In the genomic region with DNA sequence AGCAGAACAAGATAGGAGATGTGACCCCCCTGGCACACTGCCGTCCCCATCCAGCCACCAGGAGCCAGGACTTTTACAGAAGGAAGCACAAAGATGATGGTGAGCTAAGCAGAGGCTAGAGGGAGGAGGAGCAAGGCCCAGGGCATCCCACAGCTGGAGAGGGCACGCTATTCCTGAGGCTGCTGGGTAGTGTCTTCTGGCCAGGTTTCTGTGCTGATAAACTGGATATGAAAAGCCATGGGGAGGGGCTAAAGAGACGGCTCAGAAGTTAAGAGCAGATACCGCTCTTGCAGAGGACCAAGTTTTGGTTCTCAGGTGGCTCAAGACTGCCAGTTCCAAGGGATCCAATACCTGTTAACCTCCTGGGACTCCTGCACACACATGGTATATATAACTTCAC, we compare ENCODE assay signal across 14 mouse cellular contexts.
DNase-seq lines count a peak whose midpoint lies in the region; ATAC-seq and TF ChIP-seq lines count a peak whose summit lies in the region.
"Had no signal": no experiment of that assay in that cellular context is flagged by ENCODE, and none has a peak within 500 bp of the region (broad histone marks: within the 10 kb centered on the region; RNA-seq: fewer than 3 reads in every experiment).

No protein-coding gene starts in this region.

- H3K36me3 ChIP-seq in heart, embryonic 15.5 days: no peaks in the 10 kb centered on the region
- no peaks in the 10 kb centered on the region for H3K36me3 ChIP-seq in heart, embryonic 12.5 days
- H3K36me3 ChIP-seq in midbrain, embryonic 13.5 days: no peaks in the 10 kb centered on the region
- H3K36me3 ChIP-seq in midbrain, embryonic 11.5 days (ENCODE audit: control insufficient read depth, insufficient read depth, low read length): no peaks in the 10 kb centered on the region
- H3K36me3 ChIP-seq in embryonic facial prominence, embryonic 14.5 days (ENCODE audit: control insufficient read depth, insufficient read depth, low read length): no peaks in the 10 kb centered on the region
- no peaks in the 10 kb centered on the region for H3K36me3 ChIP-seq in stomach, embryonic 16.5 days (ENCODE audit: control insufficient read depth, insufficient read depth, low read length)
- H3K36me3 ChIP-seq: forebrain, embryonic 15.5 days; hindbrain, embryonic 15.5 days; liver, embryonic 12.5 days had no signal

- TF ChIP-seq CTCF in left cerebral cortex, adult 2 months (IDR thresholded peaks at IDR 0.05): no peak

- no peak for ATAC-seq in heart, embryonic 15.5 days (replicated peaks; ENCODE audit: insufficient number of reproducible peaks, insufficient read depth, low FRiP score, low read depth)
- no peak for ATAC-seq in heart, embryonic 12.5 days (ENCODE audit: insufficient number of reproducible peaks, low FRiP score)
- ATAC-seq in midbrain, embryonic 13.5 days: no peak
- no peak for ATAC-seq in midbrain, embryonic 11.5 days (ENCODE audit: low FRiP score)
- ATAC-seq in embryonic facial prominence, embryonic 14.5 days (ENCODE audit: low read depth): peak; percentile 24
- no peak for ATAC-seq in stomach, embryonic 16.5 days (ENCODE audit: insufficient read depth, low FRiP score)
- ATAC-seq: forebrain, embryonic 15.5 days; liver, embryonic 12.5 days had no signal

- no peak overlapping the region for H3K27ac ChIP-seq in heart, embryonic 15.5 days
- H3K27ac ChIP-seq in heart, embryonic 12.5 days (ENCODE audit: poor library complexity, severe bottlenecking): no peak overlapping the region
- H3K27ac ChIP-seq in midbrain, embryonic 13.5 days: no peak overlapping the region
- no peak overlapping the region for H3K27ac ChIP-seq in midbrain, embryonic 11.5 days (ENCODE audit: low read depth, low read length)
- H3K27ac ChIP-seq in embryonic facial prominence, embryonic 14.5 days (replicated peaks; ENCODE audit: low read depth, low read length): no peak overlapping the region
- no peak overlapping the region for H3K27ac ChIP-seq in stomach, embryonic 16.5 days (ENCODE audit: low read length)
- no peak overlapping the region for H3K27ac ChIP-seq in left cerebral cortex, adult 2 months
- H3K27ac ChIP-seq: forebrain, embryonic 15.5 days; liver, embryonic 12.5 days had no signal

- no peaks in the 10 kb centered on the region for H3K9me3 ChIP-seq in heart, embryonic 15.5 days (replicated peaks)
- no peaks in the 10 kb centered on the region for H3K9me3 ChIP-seq in heart, embryonic 12.5 days (replicated peaks)
- H3K9me3 ChIP-seq in midbrain, embryonic 13.5 days: no peaks in the 10 kb centered on the region
- no peaks in the 10 kb centered on the region for H3K9me3 ChIP-seq in midbrain, embryonic 11.5 days (ENCODE audit: control insufficient read depth, low read length)
- no peaks in the 10 kb centered on the region for H3K9me3 ChIP-seq in embryonic facial prominence, embryonic 14.5 days (ENCODE audit: control insufficient read depth, low read length)
- no peaks in the 10 kb centered on the region for H3K9me3 ChIP-seq in stomach, embryonic 16.5 days (replicated peaks; ENCODE audit: control insufficient read depth, low read length)
- H3K9me3 ChIP-seq: forebrain, embryonic 15.5 days; hindbrain, embryonic 15.5 days; liver, embryonic 12.5 days; megakaryocyte, embryonic 14.5 days had no signal

- peaks cover 40% of the 10 kb centered on the region for H3K4me1 ChIP-seq in heart, embryonic 15.5 days (replicated peaks)
- peaks cover 41% of the 10 kb centered on the region for H3K4me1 ChIP-seq in heart, embryonic 12.5 days (replicated peaks)
- peaks cover 48% of the 10 kb centered on the region for H3K4me1 ChIP-seq in midbrain, embryonic 13.5 days (replicated peaks)
- peaks cover 10% of the 10 kb centered on the region for H3K4me1 ChIP-seq in midbrain, embryonic 11.5 days (ENCODE audit: control insufficient read depth, insufficient read depth, low read length)
- peaks cover 32% of the 10 kb centered on the region for H3K4me1 ChIP-seq in embryonic facial prominence, embryonic 14.5 days (ENCODE audit: control insufficient read depth, insufficient read depth, low read length)
- H3K4me1 ChIP-seq in stomach, embryonic 16.5 days (ENCODE audit: control insufficient read depth, insufficient read depth, low read length): peaks cover 24% of the 10 kb centered on the region
- H3K4me1 ChIP-seq: liver, embryonic 12.5 days had no signal

- intact Hi-C loops in left cerebral cortex, adult 2 months (cut with DNase I): no loop called here

- H3K4me3 ChIP-seq in heart, embryonic 15.5 days: no peak overlapping the region
- no peak overlapping the region for H3K4me3 ChIP-seq in heart, embryonic 12.5 days
- no peak overlapping the region for H3K4me3 ChIP-seq in midbrain, embryonic 13.5 days (replicated peaks)
- H3K4me3 ChIP-seq in midbrain, embryonic 11.5 days (ENCODE audit: low read depth, low read length): no peak overlapping the region
- H3K4me3 ChIP-seq in embryonic facial prominence, embryonic 14.5 days (ENCODE audit: low read depth, low read length): no peak overlapping the region
- H3K4me3 ChIP-seq in stomach, embryonic 16.5 days (replicated peaks; ENCODE audit: low read length): no peak overlapping the region
- H3K4me3 ChIP-seq in left cerebral cortex, adult 2 months: no peak overlapping the region
- H3K4me3 ChIP-seq: forebrain, embryonic 15.5 days; hindbrain, embryonic 15.5 days; liver, embryonic 12.5 days; megakaryocyte, embryonic 14.5 days had no signal

- WGBS in heart, embryonic 15.5 days: 53% methylated on average over 4 of the region's 4 CpGs
- 51% methylated on average over 4 of the region's 4 CpGs for WGBS in heart, embryonic 12.5 days
- 63% methylated on average over 4 of the region's 4 CpGs for whole genome bisulfite sequencing in midbrain, embryonic 13.5 days
- WGBS in midbrain, embryonic 11.5 days: 73% methylated on average over 4 of the region's 4 CpGs
- WGBS in embryonic facial prominence, embryonic 14.5 days: 28% methylated on average over 4 of the region's 4 CpGs
- WGBS in stomach, embryonic 16.5 days: 40% methylated on average over 4 of the region's 4 CpGs

- DNase-seq in midbrain, embryonic 11.5 days (ENCODE audit: low spot score, missing footprints): no peak
- DNase-seq in embryonic facial prominence, embryonic 14.5 days (ENCODE audit: low spot score): no peak
- no peak for DNase-seq in testis, postnatal 10 days (ENCODE audit: low spot score)
- no peak for DNase-seq in left cerebral cortex, adult 2 months (ENCODE audit: extremely low spot score in 1 of 2, low spot score in 2 of 2)
- DNase-seq: kidney, adult 9 months; thymus, postnatal 14 days had no signal

- no peak overlapping the region for H3K9ac ChIP-seq in heart, embryonic 15.5 days
- no peak overlapping the region for H3K9ac ChIP-seq in heart, embryonic 12.5 days
- 0 out of 2 replicates have a peak overlapping the region, but pooled peaks have one; percentile 21 for H3K9ac ChIP-seq in midbrain, embryonic 13.5 days (replicated peaks)
- no peak overlapping the region for H3K9ac ChIP-seq in midbrain, embryonic 11.5 days (ENCODE audit: low read length)
- no peak overlapping the region for H3K9ac ChIP-seq in embryonic facial prominence, embryonic 14.5 days (ENCODE audit: low read depth, low read length)
- 0 out of 2 replicates have a peak overlapping the region, but pooled peaks have one; percentile 22 for H3K9ac ChIP-seq in stomach, embryonic 16.5 days (ENCODE audit: low read length)
- H3K9ac ChIP-seq: forebrain, embryonic 15.5 days; hindbrain, embryonic 15.5 days; liver, embryonic 12.5 days had no signal

- 0 out of 2 replicates have a peak overlapping the region, but pooled peaks have one; percentile 4 for H3K4me2 ChIP-seq in heart, embryonic 15.5 days
- no peak overlapping the region for H3K4me2 ChIP-seq in heart, embryonic 12.5 days
- no peak overlapping the region for H3K4me2 ChIP-seq in midbrain, embryonic 13.5 days (replicated peaks)
- no peak overlapping the region for H3K4me2 ChIP-seq in midbrain, embryonic 11.5 days
- H3K4me2 ChIP-seq in embryonic facial prominence, embryonic 14.5 days (ENCODE audit: low read depth, low read length): peak overlapping the region; percentile 38
- H3K4me2 ChIP-seq in stomach, embryonic 16.5 days (ENCODE audit: low read depth, low read length): peak overlapping the region; percentile 23; the same call in 1 of the 2 replicates
- H3K4me2 ChIP-seq: forebrain, embryonic 15.5 days; hindbrain, embryonic 15.5 days; liver, embryonic 12.5 days had no signal

- H3K27me3 ChIP-seq in heart, embryonic 15.5 days: no peaks in the 10 kb centered on the region; the same call in 1 of the 2 replicates
- H3K27me3 ChIP-seq in heart, embryonic 12.5 days (replicated peaks): no peaks in the 10 kb centered on the region
- H3K27me3 ChIP-seq in midbrain, embryonic 13.5 days: no peaks in the 10 kb centered on the region
- no peaks in the 10 kb centered on the region for H3K27me3 ChIP-seq in midbrain, embryonic 11.5 days (ENCODE audit: control insufficient read depth, insufficient read depth, low read length)
- no peaks in the 10 kb centered on the region for H3K27me3 ChIP-seq in embryonic facial prominence, embryonic 14.5 days (replicated peaks; ENCODE audit: control insufficient read depth, insufficient read depth, low read length)
- H3K27me3 ChIP-seq in stomach, embryonic 16.5 days (ENCODE audit: control insufficient read depth, insufficient read depth, low read length): no peaks in the 10 kb centered on the region
- H3K27me3 ChIP-seq: forebrain, embryonic 15.5 days; hindbrain, embryonic 15.5 days had no signal

Comparison
In these comparisons a context has a peak if more than half of its experiments do, and no peak if none do; other contexts are left out.
1. H3K4me2 ChIP-seq: peak in heart, embryonic 15.5 days (single experiment), embryonic facial prominence, embryonic 14.5 days (single experiment) and stomach, embryonic 16.5 days (single experiment); none in heart, embryonic 12.5 days (single experiment), midbrain, embryonic 13.5 days (single experiment) and midbrain, embryonic 11.5 days (single experiment).
2. H3K9ac ChIP-seq: peak in midbrain, embryonic 13.5 days (single experiment) and stomach, embryonic 16.5 days (single experiment); none in heart, embryonic 15.5 days (single experiment), heart, embryonic 12.5 days (single experiment), midbrain, embryonic 11.5 days (single experiment) and embryonic facial prominence, embryonic 14.5 days (single experiment).